Mouse (Mus musculus) 416B (cell line): Measurements from ENCODE around the gene Crcp.
A peak's percentile ranks its signal among the peaks of the same experiment; 100 is the strongest.

Experiments used
- DNase-seq: peaks from one replicate; pipeline ENCODE4 v3.0.0; 2011; ENCODE audit warnings: low read depth

The Crcp gene

GRCm38 (mm10) chr5:130029142-130029897 lies at the start of gene Crcp, which contains the start of gene Asl:
Gene Crcp (plus strand): TSS chr5:130029290.
Gene Asl (minus strand): TSS chr5:130029247.
- peak; percentile 80 for DNase-seq

- no peak for DNase-seq
Measured at GRCm38 (mm10) chr5:129980216-129980615, 48.9 kb upstream of the Crcp start.

- no peak for DNase-seq
Measured at GRCm38 (mm10) chr5:129989376-129989775, 39.7 kb upstream of the Crcp start.

GRCm38 (mm10) chr5:129991898-129992297 lies 37.2 kb upstream of the Crcp start:
- DNase-seq: no peak

GRCm38 (mm10) chr5:129993374-129993773 lies 35.7 kb upstream of the Crcp start:
- no peak for DNase-seq

GRCm38 (mm10) chr5:129994989-129995388 lies 34.1 kb upstream of the Crcp start:
- DNase-seq: no peak

- DNase-seq: peak; percentile 55
Measured at GRCm38 (mm10) chr5:129997700-129998099, 31.4 kb upstream of the Crcp start.

- peak; percentile 71 for DNase-seq
Measured at GRCm38 (mm10) chr5:129999097-129999496, 30.0 kb upstream of the Crcp start.

- DNase-seq: no peak
Measured at GRCm38 (mm10) chr5:130000735-130001134, 28.4 kb upstream of the Crcp start.

GRCm38 (mm10) chr5:130001356-130001987 lies 27.6 kb upstream of the Crcp start:
- peak; percentile 61 for DNase-seq

- DNase-seq: peak; percentile 99
Measured at GRCm38 (mm10) chr5:130002301-130003146, 26.6 kb upstream of the Crcp start, which contains the start of gene Gusb. Gene Gusb (minus strand): TSS chr5:130003049.

GRCm38 (mm10) chr5:130003229-130003628 lies 25.9 kb upstream of the Crcp start:
- no peak for DNase-seq

- peak; percentile 55 for DNase-seq
Measured at GRCm38 (mm10) chr5:130007344-130007743, 21.7 kb upstream of the Crcp start.

- DNase-seq: no peak
Measured at GRCm38 (mm10) chr5:130008034-130008590, 21.0 kb upstream of the Crcp start.

GRCm38 (mm10) chr5:130009784-130010183 lies 19.3 kb upstream of the Crcp start:
- no peak for DNase-seq

- no peak for DNase-seq
Measured at GRCm38 (mm10) chr5:130010961-130011360, 18.1 kb upstream of the Crcp start.

GRCm38 (mm10) chr5:130015104-130015503 lies 14.0 kb upstream of the Crcp start:
- no peak for DNase-seq

GRCm38 (mm10) chr5:130019461-130019860 lies 9.6 kb upstream of the Crcp start:
- DNase-seq: no peak

GRCm38 (mm10) chr5:130021361-130021966 lies 7.6 kb upstream of the Crcp start:
- no peak for DNase-seq

GRCm38 (mm10) chr5:130022366-130022765 lies 6.7 kb upstream of the Crcp start:
- no peak for DNase-seq

- peak; percentile 49 for DNase-seq
Measured at GRCm38 (mm10) chr5:130023067-130023766, 5.9 kb upstream of the Crcp start.
